Mouse (Mus musculus): ENCODE measurements around the gene Gm11733. TPM values are rescaled to one million over a fixed set of nuclear protein-coding genes. Genes with fewer than 3 reads are reported as not detected.
"Not testable (repeated sequence)": the region's sequence is repeated elsewhere in the genome, so short reads cannot be mapped to it uniquely, and the experiment has no call there.

Gene Gm11733
- 0.28 TPM in 1 of 2 replicates, not detected in the other for polyA plus RNA-seq (2015; fragmentation: Nextera tagmentation; extraction: Ambion mirVana)

DNA sequence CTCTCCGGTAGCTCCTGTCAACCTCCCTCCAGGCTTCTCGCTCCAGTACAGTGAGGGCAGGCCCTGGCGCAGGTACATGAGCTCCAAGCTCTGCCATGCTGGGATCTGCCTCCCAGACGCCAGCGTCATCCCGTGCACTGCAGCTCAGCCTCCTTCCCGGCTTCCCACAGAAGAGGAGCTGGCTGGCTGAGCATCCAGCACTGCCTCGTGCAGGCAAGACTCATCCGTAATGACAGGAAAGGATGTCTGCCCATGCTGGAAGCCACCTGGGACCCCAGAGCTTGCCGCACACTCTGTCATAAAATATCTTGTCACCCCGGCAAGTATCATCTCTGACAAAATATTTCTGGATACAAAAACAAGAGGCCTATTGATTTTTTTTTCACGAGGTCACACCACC is at the start of gene Gm11733:
Gm11733 (plus strand) TSS at position 171 of the 400 bp plus-strand sequence.
- Histone ChIP-seq H3K4me1 (peaks cover 56% of the 10 kb centered on the region), H3K27me3 (0 out of 2 replicates have a peak, but pooled peaks cover 9% of the 10 kb centered on the region), H3K36me3 (no peaks in the 10 kb centered on the region), H3K27ac (replicated peaks) (peak within 1 kb of the TSS; percentile 97), H3K4me3 (no peak within 1 kb of the TSS; the same call in 1 of the 2 replicates), H3K4me2 (replicated peaks) (peak within 1 kb of the TSS; percentile 28), H3K9ac (replicated peaks) (0 out of 2 replicates have a peak within 1 kb of the TSS, but pooled peaks have one; percentile 20), H3K9me3 (no peaks in the 10 kb centered on the region)
- WGBS, result 19% methylated on average over 12 of the region's 12 CpGs
- ATAC-seq (replicated peaks), result peak; percentile 28; the same call in 1 of the 2 replicates

DNA sequence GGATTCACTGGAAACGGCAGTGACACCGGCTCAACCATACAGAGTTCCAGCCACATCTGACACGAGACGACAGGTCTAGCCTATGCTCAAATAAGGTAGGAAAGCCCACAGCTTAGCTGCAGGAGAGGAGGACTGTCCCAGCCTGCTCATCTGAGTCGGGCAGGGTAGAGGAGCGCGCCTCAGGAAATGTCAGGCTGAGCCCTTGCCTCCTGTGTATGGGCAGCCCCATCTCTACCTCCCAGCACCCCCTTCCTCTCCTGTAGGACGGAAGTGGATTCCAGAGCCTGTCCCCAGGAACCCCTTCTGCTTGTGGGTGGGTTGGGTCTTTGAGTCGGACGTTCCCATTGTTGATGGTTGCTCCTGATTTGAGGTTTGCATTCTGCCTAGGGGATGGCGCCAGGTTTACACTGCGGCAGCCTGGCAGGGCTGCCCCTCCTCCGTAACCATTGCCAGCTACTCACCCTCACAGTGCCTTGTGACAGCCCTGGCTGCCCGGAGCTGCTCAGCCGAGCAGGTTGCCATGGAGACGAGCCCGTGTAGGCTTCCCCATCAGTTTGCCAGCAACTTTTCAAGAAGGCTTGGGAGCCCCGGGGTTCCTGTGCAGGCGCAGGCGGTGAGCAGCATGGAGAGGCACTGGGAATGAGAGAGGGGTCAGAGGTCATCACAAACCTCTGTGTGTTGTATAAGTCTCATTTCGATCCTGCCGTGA is 47.6 kb upstream of the Gm11733 start:
- WGBS, result 15% methylated on average over 22 of the region's 22 CpGs
- Histone ChIP-seq H3K9ac (replicated peaks) (0 out of 2 replicates have a peak overlapping the region, but pooled peaks have one; percentile 28), H3K27ac (replicated peaks) (peak overlapping the region; percentile 60), H3K4me3 (peak overlapping the region; percentile 8; the same call in 1 of the 2 replicates), H3K4me2 (replicated peaks) (peak overlapping the region; percentile 39), H3K36me3 (no peaks in the 10 kb centered on the region), H3K4me1 (peaks cover 45% of the 10 kb centered on the region), H3K9me3 (no peaks in the 10 kb centered on the region), H3K27me3 (no peaks in the 10 kb centered on the region)
- peak; percentile 94 for ATAC-seq (replicated peaks)

DNA sequence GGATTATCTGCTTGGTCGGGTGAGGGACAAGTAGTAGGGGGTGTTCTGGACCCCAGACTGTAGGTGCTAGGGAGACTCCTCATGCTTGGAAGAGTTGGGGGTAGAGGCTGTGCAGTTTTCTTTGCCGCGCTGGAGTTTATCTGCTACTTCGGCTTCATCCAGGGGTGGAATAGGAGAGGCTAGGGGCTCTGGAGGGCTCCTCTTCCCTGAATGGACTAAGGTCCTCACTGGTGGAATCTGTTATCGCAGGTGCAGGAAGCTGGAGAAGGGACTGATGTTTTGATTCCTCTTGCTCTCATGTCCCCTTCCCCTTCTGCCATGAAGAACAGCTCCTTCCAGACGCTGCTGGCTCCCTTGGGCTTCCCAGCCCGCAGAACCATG is 47.1 kb upstream of the Gm11733 start:
- H3K27ac ChIP-seq (replicated peaks), result peak overlapping the region; percentile 60

DNA sequence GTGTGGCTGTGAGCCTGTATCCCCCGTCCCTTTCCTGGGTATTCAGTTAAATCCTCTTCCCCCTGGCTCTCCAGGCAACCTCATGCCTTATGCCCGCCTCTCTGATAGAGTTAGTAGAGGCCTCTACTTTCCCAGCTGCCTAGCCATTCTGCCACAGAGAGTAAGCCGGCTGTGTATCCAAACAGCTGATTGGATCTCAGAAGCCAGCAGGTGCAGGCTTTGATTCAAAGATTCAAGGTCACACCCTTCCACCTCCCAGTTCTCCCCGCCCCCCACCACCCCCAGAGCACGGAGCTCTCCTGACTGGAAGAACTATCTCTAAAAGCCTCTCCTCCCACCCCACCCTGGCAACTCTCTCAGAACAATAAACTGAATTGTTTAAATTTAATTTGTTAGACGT is 45.8 kb upstream of the Gm11733 start:
- WGBS, result 35% methylated on average over 6 of the region's 6 CpGs
- Histone ChIP-seq H3K36me3 (no peaks in the 10 kb centered on the region), H3K9ac (replicated peaks) (no peak overlapping the region), H3K9me3 (no peaks in the 10 kb centered on the region), H3K27ac (replicated peaks) (no peak overlapping the region), H3K27me3 (no peaks in the 10 kb centered on the region), H3K4me1 (peaks cover 45% of the 10 kb centered on the region), H3K4me3 (no peak overlapping the region), H3K4me2 (replicated peaks) (no peak overlapping the region)
- no peak for ATAC-seq (replicated peaks)

More for the DNA sequence above, 47.1 kb upstream of the Gm11733 start:
- Histone ChIP-seq H3K36me3 (no peaks in the 10 kb centered on the region), H3K4me3 (peak overlapping the region; percentile 8; the same call in 1 of the 2 replicates), H3K4me1 (peaks cover 45% of the 10 kb centered on the region), H3K27me3 (no peaks in the 10 kb centered on the region), H3K9ac (replicated peaks) (0 out of 2 replicates have a peak overlapping the region, but pooled peaks have one; percentile 28), H3K4me2 (replicated peaks) (peak overlapping the region; percentile 39), H3K9me3 (no peaks in the 10 kb centered on the region)
- WGBS, result 13% methylated on average over 7 of the region's 7 CpGs
- ATAC-seq (replicated peaks), result no peak; the same call in 1 of the 2 replicates

DNA sequence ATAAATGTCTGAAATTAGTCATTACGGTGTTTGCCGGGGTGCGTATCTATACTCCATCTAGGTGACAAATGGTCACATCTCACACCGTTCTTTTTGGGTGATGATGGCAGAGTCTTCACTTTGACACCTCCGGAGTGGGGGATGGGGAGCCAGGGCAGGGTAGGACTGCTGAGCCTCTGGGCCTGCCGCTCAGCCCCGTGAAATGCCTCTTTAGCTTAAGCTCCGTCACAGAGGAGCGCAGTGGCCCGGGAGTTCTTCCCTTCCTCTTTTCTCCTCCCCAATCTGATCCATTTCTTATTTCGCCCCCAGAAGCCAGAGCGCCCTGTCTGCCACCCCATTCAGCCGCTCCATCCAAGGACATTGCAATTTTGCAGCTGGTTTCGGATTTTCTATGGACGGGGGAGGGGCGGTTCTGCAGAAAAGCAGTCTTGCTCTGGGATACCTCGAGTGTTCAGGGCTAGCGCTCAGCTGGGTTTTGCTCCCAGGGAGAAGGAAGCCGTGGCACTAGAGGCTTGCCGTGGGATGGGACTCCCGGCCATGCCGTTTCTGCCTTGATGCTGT is 43.2 kb upstream of the Gm11733 start:
- no peak overlapping the region for H3K9ac ChIP-seq (replicated peaks)
- WGBS, result 15% methylated on average over 22 of the region's 22 CpGs
- H3K4me2 ChIP-seq (replicated peaks), result peak overlapping the region; percentile 21
- no peaks in the 10 kb centered on the region for H3K9me3 ChIP-seq
- H3K4me1 ChIP-seq, result peaks cover 47% of the 10 kb centered on the region
- no peaks in the 10 kb centered on the region for H3K36me3 ChIP-seq
- no peak overlapping the region for H3K4me3 ChIP-seq
- ATAC-seq (replicated peaks), result no peak
- peak overlapping the region; percentile 12 for H3K27ac ChIP-seq (replicated peaks)
- no peaks in the 10 kb centered on the region for H3K27me3 ChIP-seq

DNA sequence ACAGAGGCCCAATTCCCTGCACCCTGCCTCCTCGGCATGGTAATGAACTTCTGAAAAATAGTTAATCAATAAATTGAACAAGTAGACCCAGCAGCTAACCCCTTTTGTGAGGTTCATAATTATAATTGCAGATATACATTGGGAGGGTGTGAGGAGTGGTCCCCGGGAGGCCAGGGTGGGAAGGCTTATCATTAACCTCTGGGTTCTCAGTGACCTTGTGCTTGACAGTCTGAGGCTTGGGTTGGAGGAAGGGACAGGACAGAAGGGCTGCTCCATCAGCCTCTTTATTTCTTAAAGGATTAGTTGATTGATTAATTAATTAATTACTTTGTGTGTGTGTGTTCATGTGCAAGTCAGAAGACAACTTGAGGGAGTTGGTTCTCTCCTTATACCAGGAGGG is 40.1 kb upstream of the Gm11733 start:
- Histone ChIP-seq H3K27ac (replicated peaks) (no peak overlapping the region), H3K4me1 (peaks cover 18% of the 10 kb centered on the region), H3K4me3 (no peak overlapping the region), H3K9ac (replicated peaks) (no peak overlapping the region), H3K36me3 (no peaks in the 10 kb centered on the region), H3K9me3 (no peaks in the 10 kb centered on the region), H3K4me2 (replicated peaks) (no peak overlapping the region), H3K27me3 (no peaks in the 10 kb centered on the region)
- no peak for ATAC-seq (replicated peaks)
- 82% methylated on average over 2 of the region's 2 CpGs for WGBS

DNA sequence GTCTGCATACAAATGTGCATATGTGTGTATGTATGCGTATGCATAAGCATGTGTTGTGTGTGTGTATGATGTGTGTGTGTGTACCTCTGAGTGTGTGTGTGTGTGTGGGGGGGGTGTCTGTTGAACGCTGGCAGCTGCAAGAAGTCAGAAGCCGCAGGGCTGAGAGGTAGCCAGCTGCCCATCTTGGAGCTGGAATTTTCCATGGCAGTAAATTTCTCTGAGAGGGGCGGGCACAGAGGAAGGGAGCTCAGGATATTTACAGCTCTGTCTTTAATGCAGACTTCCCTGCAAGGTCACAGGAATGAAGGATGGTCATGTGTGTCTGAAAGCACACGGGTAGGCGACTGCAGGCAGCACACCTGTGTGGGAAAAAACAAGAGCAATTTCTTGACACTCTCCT is 38.5 kb upstream of the Gm11733 start:
- Histone ChIP-seq H3K27ac (replicated peaks) (0 out of 2 replicates have a peak overlapping the region, but pooled peaks have one; percentile 14), H3K4me2 (replicated peaks) (no peak overlapping the region), H3K9ac (replicated peaks) (no peak overlapping the region), H3K4me1 (peaks cover 12% of the 10 kb centered on the region), H3K36me3 (no peaks in the 10 kb centered on the region), H3K27me3 (no peaks in the 10 kb centered on the region), H3K9me3 (no peaks in the 10 kb centered on the region), H3K4me3 (no peak overlapping the region)
- WGBS, result 71% methylated on average over 6 of the region's 6 CpGs
- ATAC-seq (replicated peaks), result no peak

DNA sequence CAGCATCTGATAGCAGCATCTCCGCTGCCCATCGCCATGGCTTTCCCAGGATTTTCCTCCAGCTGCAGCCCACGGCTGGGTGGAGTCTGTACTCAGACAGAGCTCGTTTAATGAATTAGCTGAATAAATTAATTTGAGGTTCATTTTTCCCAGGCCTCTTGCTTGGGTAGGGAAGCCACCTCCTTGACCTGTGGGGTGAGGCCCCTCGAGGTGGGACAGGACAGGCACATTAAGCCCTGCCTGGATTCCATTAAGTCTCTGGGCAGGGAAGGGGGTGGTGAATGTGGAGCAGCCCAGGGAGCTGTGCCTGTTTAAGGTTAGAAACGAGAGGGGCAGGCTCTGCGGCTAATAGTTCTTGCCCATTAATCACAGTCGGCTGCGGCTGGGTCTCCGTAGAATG is 30.1 kb upstream of the Gm11733 start:
- WGBS, result 4% methylated on average over 10 of the region's 10 CpGs
- no peak overlapping the region for H3K4me3 ChIP-seq
- ATAC-seq (replicated peaks), result 0 out of 2 replicates have a peak, but pooled peaks have one; percentile 38
- H3K9ac ChIP-seq (replicated peaks), result no peak overlapping the region
- no peaks in the 10 kb centered on the region for H3K36me3 ChIP-seq
- H3K27me3 ChIP-seq, result peaks cover 1% of the 10 kb centered on the region; the same call in 1 of the 2 replicates
- peak overlapping the region; percentile 57 for H3K27ac ChIP-seq (replicated peaks)
- no peak overlapping the region for H3K4me2 ChIP-seq (replicated peaks)
- no peaks in the 10 kb centered on the region for H3K9me3 ChIP-seq
- peaks cover 11% of the 10 kb centered on the region for H3K4me1 ChIP-seq

DNA sequence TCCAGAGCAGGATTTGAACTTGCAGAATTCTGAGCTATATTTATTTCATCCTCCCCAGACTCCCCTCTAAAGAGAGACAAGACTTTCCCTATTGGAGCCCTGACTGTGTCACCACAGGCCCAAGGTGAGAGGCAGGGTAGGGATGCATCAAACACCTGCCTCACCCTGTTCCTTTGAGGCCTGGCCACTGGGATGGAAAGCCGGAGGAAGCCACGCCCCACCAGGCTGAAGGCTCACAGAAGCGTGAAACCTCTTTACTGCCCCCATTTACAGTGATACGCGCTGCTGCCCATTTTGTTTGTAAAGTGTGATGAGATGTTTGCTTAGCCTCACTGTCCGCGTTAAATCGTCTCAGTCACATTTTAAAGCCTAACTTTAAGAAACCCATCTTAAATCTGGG is 25.0 kb upstream of the Gm11733 start:
- 8% methylated on average over 8 of the region's 8 CpGs for WGBS
- Histone ChIP-seq H3K4me2 (replicated peaks) (no peak overlapping the region), H3K4me3 (no peak overlapping the region), H3K4me1 (peaks cover 29% of the 10 kb centered on the region), H3K27ac (replicated peaks) (no peak overlapping the region), H3K9me3 (no peaks in the 10 kb centered on the region), H3K36me3 (no peaks in the 10 kb centered on the region), H3K9ac (replicated peaks) (no peak overlapping the region), H3K27me3 (peaks cover 13% of the 10 kb centered on the region)
- ATAC-seq (replicated peaks), result no peak

DNA sequence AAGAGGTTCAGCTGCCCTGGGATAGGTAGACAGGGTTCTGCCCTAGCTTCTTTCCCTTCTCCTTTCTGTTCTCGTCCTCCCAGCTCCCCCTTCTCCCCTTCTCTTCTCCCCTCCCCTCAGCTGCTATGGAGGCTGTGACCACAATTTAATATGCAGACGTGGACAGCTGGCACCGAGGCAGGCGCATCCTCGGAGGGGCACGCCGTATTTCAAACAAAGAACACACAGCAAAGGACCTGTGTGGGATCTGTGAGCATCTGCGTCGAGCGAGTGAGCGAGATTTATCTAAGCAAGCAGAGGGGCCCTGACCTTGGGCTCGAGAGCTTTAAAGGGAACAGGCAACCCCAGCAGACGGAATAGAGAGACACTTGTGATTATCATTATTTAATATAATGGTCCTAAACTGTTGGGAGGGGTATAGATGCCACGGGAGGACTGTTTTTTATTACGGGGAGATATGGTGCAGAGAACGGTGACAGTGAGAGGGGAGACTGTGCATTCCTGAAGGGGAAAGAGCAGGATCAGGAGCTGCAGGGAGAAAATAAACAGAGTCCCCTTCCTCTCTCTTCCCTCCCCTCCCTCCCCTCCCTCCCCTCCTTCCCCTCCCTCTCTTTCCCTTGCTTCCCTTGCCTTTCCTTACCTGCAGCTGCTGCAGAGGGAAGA is 21.8 kb upstream of the Gm11733 start:
- no peaks in the 10 kb centered on the region for H3K36me3 ChIP-seq
- ATAC-seq (replicated peaks), result peak; percentile 61; the same call in 1 of the 2 replicates
- no peaks in the 10 kb centered on the region for H3K9me3 ChIP-seq
- H3K4me3 ChIP-seq, result no peak overlapping the region
- peaks cover 47% of the 10 kb centered on the region for H3K4me1 ChIP-seq
- H3K27me3 ChIP-seq, result peaks cover 13% of the 10 kb centered on the region
- H3K4me2 ChIP-seq (replicated peaks), result peak overlapping the region; percentile 14; the same call in 1 of the 2 replicates
- peak overlapping the region; percentile 83 for H3K27ac ChIP-seq (replicated peaks)
- 12% methylated on average over 16 of the region's 16 CpGs for WGBS
- H3K9ac ChIP-seq (replicated peaks), result 0 out of 2 replicates have a peak overlapping the region, but pooled peaks have one; percentile 13

DNA sequence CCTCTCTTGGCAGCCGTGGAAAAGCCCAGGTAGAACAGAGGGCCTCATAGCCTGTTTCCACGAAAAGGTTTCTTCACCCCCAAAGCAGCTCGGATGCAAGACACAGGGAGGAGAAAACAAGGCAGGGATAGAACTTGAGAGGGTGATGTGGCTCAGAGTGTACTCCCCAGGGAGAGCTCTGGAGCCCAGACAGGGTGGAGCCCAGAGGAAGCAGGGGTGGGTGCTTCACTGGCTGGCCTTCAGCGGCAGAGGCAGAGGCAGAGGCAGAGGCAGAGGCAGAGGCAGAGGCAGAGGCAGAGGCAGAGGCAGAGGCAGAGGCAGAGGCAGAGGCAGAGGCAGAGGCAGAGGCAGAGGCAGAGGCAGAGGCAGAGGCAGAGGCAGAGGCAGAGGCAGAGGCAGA is 20.8 kb upstream of the Gm11733 start:
- H3K9me3 ChIP-seq; H3K4me3 ChIP-seq; H3K9ac ChIP-seq (replicated peaks); ATAC-seq (replicated peaks); H3K4me2 ChIP-seq (replicated peaks); H3K36me3 ChIP-seq: not testable (repeated sequence)
- Histone ChIP-seq H3K4me1 (peaks cover 48% of the 10 kb centered on the region), H3K27me3 (peaks cover 13% of the 10 kb centered on the region), H3K27ac (replicated peaks) (peak overlapping the region; percentile 83; the same call in 1 of the 2 replicates)
- WGBS, result 79% methylated on average over 4 of the region's 4 CpGs

DNA sequence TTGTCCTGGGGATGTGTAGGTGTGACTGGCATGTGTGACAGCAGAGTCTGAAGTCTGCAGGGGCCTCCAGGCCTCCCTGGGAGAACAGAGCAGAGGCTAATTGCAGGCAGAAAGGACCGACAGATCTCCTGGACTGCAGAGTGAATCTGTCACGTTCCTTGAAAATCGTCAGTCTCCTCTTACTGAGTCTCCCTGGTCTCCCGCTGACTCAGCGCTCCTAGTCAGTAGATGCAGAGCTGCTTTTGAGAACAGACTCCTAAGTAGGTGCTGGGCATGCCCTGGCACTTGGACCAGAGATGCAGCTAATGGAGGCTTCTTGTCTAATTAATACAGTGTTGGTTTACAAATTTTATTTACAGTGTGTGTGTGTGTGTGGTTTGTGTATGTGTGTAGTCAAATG is 17.9 kb upstream of the Gm11733 start:
- Histone ChIP-seq H3K4me3 (no peak overlapping the region), H3K4me1 (peaks cover 70% of the 10 kb centered on the region), H3K27ac (replicated peaks) (0 out of 2 replicates have a peak overlapping the region, but pooled peaks have one; percentile 17), H3K36me3 (no peaks in the 10 kb centered on the region), H3K9ac (replicated peaks) (no peak overlapping the region), H3K9me3 (no peaks in the 10 kb centered on the region), H3K4me2 (replicated peaks) (no peak overlapping the region), H3K27me3 (no peaks in the 10 kb centered on the region)
- ATAC-seq (replicated peaks), result no peak
- WGBS, result 28% methylated on average over 5 of the region's 5 CpGs
